Mouse (Mus musculus) stomach, embryonic 16.5 days (tissue): ENCODE measurements at regions not wholly inside any gene's neighbourhood (a gene's known extent, or its start where the extent isn't known, plus 50 kb on each side); places are given as distances from the start of the nearest gene placed in this dataset.

Experiments
- ATAC-seq: fragments of 200-750 bp; cut with Nextera tagmentation; 2 replicates; pipeline ENCODE4 v1.8.0; 2017; ENCODE audit warnings: moderate number of reproducible peaks, moderate TSS enrichment; ENCODE audit not compliant: insufficient read depth, low FRiP score
- H3K27ac ChIP-seq: fragments of 300-500 bp; sonication (generic); 2 replicates; pipeline ENCODE4 v1.5.1; 2014; ENCODE audit warnings: low read length
- H3K27me3 ChIP-seq: fragments of 300-500 bp; sonication (generic); 2 replicates; pipeline ENCODE4 v1.6.1; 2014; ENCODE audit warnings: low read length, control low read depth, mixed read lengths; ENCODE audit not compliant: control insufficient read depth, insufficient read depth
- H3K36me3 ChIP-seq: fragments of 300-500 bp; sonication (generic); 2 replicates; pipeline ENCODE4 v1.6.1; 2014; ENCODE audit warnings: low read length; ENCODE audit not compliant: control insufficient read depth, insufficient read depth
- H3K4me1 ChIP-seq: fragments of 300-500 bp; sonication (generic); 2 replicates; pipeline ENCODE4 v1.6.1; 2014; ENCODE audit warnings: low read length, control low read depth, mixed read lengths; ENCODE audit not compliant: control insufficient read depth, insufficient read depth
- H3K4me2 ChIP-seq: fragments of 300-500 bp; sonication (generic); 2 replicates; pipeline ENCODE4 v1.6.1; 2014; ENCODE audit warnings: low read depth, low read length, mixed read lengths
- H3K4me3 ChIP-seq: fragments of 300-500 bp; sonication (generic); replicated peaks from 2 replicates; pipeline ENCODE4 v1.5.1; 2014; ENCODE audit warnings: mild to moderate bottlenecking, low read length
- H3K9ac ChIP-seq: fragments of 300-500 bp; sonication (generic); 2 replicates; pipeline ENCODE4 v1.6.1; 2014; ENCODE audit warnings: low read length
- H3K9me3 ChIP-seq: fragments of 300-500 bp; sonication (generic); replicated peaks from 2 replicates; pipeline ENCODE4 v1.6.1; 2016; ENCODE audit warnings: low read length, control low read depth; ENCODE audit not compliant: control insufficient read depth
- WGBS: fragments of 180-500 bp; shearing (Covaris S2); extraction: QIAGEN DNeasy Blood & Tissue Kit; methylation state at CpG from one replicate; pipeline ENCODE4 v1.1.7; 2014; 5-methylcytosine and 5-hydroxymethylcytosine counted together

DNA sequence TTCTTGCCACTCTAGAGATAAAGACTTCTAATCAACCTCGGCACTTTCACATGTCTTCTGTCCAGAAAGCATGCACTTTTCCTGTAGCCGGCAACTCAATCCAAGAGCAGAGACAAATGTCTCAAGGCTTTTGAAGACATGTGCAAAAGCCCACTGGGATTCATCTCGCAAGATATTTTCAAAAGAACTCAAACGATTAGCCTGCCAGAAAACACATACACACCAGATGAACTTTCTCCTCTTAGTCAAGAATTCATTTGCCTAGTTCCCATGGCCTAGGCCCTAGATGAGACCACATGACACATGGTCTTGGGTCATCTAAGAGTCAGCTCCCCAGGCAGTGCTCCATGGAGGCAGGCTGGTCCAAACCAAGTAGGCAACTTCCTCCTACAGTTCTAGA, 293.8 kb upstream of the Tnp1 start:
- Histone ChIP-seq H3K27me3 (no peaks in the 10 kb centered on the region), H3K9ac (no peak overlapping the region), H3K4me3 (no peak overlapping the region), H3K9me3 (no peaks in the 10 kb centered on the region), H3K4me1 (peaks cover 12% of the 10 kb centered on the region), H3K36me3 (no peaks in the 10 kb centered on the region), H3K4me2 (no peak overlapping the region), H3K27ac (no peak overlapping the region)
- whole genome bisulfite sequencing = 70% methylated on average over 4 of the region's 4 CpGs
- no peak for ATAC-seq

DNA sequence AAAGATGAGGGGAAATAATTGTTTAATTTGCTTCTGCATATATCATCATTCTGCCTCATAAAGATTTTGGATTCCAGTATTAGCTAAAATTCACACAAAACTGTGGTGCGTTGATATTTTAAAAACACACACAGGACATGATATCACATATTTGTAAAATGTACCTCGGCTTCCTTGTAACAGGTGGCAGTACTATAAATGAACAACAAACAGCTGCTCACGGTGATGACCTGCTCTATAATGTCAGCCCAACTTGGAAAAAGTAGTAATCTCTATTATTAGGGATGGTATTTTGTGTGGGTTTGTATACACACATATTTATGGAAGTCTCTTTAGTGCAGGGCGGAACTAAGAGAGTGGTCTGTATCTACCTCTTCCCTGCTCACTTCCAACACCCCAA, 292.7 kb upstream of the Tnp1 start:
- Histone ChIP-seq H3K27ac (no peak overlapping the region), H3K27me3 (no peaks in the 10 kb centered on the region), H3K4me2 (no peak overlapping the region), H3K4me3 (no peak overlapping the region), H3K9ac (no peak overlapping the region), H3K4me1 (peaks cover 12% of the 10 kb centered on the region), H3K36me3 (no peaks in the 10 kb centered on the region), H3K9me3 (no peaks in the 10 kb centered on the region)
- 85% methylated on average over 4 of the region's 4 CpGs for WGBS
- no peak for ATAC-seq

DNA sequence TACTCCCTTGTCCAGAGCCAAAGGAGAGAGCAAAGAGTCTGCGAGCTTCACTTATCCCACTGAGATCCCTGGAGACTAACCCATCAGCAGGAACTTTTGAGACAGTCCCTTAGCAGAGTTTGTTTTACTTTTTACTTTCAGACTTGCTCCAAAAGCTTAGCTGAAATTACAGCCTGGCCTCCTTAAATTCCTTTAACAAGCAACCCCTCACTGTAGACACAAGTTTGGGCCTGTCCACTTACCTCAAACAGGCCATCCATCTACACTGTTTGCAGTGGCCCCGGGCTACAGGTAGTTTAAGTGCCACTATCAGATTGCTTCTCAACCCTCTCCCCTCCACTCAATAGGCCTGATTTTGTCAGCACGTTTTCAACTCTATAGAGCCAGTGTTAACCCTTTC, 291.5 kb upstream of the Tnp1 start:
- ATAC-seq = peak; percentile 80
- Histone ChIP-seq H3K4me2 (no peak overlapping the region), H3K36me3 (no peaks in the 10 kb centered on the region), H3K9ac (no peak overlapping the region), H3K9me3 (no peaks in the 10 kb centered on the region), H3K27ac (peak overlapping the region; percentile 65), H3K4me3 (no peak overlapping the region), H3K27me3 (no peaks in the 10 kb centered on the region), H3K4me1 (peaks cover 12% of the 10 kb centered on the region)
- WGBS = 8% methylated on average over 3 of the region's 3 CpGs

DNA sequence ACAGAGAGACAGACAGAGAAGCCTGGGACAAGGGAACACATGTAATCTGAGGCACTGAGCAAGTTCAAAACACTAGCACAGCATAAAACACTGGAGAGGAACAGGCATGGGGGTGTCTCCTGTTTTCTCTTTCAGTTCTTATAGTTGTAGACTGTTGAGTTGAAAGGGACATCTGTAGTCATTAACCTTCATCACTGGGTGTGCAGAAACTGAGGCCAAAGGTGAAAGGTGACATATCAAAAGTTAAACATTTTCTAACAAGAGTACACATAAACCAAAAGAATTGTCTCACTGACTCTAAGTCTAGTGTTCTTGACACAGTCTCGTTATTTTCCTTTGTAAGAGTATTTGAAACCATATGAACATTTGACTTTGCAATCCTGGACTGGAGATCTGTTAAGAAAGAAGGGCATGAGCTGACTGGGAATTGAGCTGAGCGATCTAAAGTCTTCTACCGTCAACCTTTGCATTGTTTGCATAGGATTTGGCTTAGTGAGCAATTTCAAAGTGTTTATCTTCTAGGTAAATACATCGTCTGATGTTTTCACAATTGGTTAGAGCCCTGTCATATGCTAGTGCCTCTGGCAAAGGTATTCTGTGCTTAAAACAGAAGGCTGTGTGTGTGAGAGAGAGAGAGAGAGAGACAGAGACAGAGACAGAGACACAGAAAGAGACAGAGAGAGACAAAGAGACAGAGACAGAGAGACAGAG, 284.4 kb upstream of the Tnp1 start:
- Histone ChIP-seq H3K36me3 (peaks cover 2% of the 10 kb centered on the region; the same call in 1 of the 2 replicates), H3K4me1 (peaks cover 9% of the 10 kb centered on the region; the same call in 1 of the 2 replicates), H3K27me3 (no peaks in the 10 kb centered on the region), H3K4me2 (no peak overlapping the region), H3K9me3 (no peaks in the 10 kb centered on the region), H3K27ac (no peak overlapping the region), H3K4me3 (no peak overlapping the region), H3K9ac (no peak overlapping the region)
- no peak for ATAC-seq
- WGBS = 25% methylated on average over 4 of the region's 4 CpGs

DNA sequence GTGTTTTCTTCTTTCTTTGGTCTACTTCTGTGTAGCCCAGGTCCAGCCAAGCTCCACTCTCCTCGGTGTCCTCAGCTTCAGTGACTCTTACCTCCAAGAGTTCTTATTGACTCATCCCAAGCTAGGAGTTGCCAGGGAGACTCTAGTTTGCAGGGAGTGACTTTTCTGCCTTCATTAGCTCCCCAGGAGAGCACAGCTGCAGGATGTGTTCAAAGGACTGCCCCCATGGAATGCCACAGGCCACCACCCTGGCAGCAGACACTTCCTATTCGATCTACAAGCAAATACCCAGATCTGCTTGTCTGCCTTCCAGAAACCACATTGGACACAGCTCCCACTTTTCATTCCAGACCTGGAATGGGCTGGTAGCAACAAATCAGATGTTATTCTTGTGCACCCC, 269.6 kb upstream of the Tnp1 start:
- Histone ChIP-seq H3K4me3 (no peak overlapping the region), H3K27ac (no peak overlapping the region), H3K4me2 (no peak overlapping the region), H3K36me3 (no peaks in the 10 kb centered on the region), H3K9me3 (no peaks in the 10 kb centered on the region), H3K4me1 (no peaks in the 10 kb centered on the region), H3K27me3 (no peaks in the 10 kb centered on the region), H3K9ac (no peak overlapping the region)
- 75% methylated on average over 2 of the region's 2 CpGs for WGBS
- ATAC-seq = no peak

DNA sequence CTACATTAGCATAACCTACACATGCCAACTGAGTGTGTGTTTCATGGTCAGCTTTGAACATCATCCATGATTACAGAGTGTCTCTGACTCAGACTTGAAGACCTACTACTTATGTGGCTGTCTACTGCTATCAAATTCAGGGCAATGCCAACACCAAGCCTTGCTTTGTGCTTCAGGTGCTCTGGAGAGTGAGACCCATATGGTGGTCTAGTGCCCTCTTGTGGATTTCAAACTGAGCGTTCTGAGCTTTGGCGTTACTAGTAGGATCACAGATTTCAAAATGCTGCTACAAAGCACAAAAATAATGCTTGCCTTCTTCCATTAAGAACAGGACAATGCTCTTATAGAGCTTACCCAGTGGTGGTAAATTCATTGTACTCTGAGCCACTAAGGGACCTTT, 258.8 kb upstream of the Tnp1 start:
- no peak for ATAC-seq
- WGBS = 45% methylated on average over 2 of the region's 2 CpGs
- Histone ChIP-seq H3K9ac (no peak overlapping the region), H3K4me1 (no peaks in the 10 kb centered on the region), H3K36me3 (no peaks in the 10 kb centered on the region), H3K4me3 (no peak overlapping the region), H3K9me3 (no peaks in the 10 kb centered on the region), H3K27ac (no peak overlapping the region), H3K27me3 (no peaks in the 10 kb centered on the region), H3K4me2 (no peak overlapping the region)

DNA sequence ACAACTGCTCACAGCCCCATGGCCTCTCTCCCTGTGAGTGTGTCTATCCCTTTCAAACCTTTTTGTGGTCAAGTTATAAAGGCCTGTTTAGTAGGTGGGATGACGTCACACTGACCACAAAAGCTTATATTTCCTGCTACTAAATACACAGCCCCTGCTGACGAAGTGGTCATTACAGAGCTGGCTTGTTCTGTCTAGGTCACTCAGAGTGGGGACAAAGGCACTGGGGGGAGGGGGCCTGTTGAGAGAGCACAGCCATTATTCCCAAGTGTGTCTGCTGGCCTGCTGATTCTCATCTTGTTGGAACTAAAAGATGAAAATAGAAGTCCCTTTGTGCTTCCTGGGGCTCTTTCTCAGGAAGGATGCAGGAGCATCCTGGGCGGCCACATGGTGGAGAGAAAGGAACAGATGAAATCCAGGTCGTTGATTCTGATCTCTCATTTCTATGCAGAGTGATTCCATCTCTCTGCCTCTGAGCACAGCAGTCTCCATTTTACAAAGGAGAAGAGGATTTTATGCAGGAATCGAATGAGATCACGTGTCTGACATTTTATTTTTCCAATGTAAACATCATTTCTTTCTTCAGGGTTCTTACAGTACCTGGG, 255.2 kb upstream of the Tnp1 start:
- H3K9me3 ChIP-seq = no peaks in the 10 kb centered on the region
- H3K9ac ChIP-seq = no peak overlapping the region
- WGBS = 61% methylated on average over 6 of the region's 6 CpGs
- H3K27me3 ChIP-seq = no peaks in the 10 kb centered on the region
- H3K27ac ChIP-seq = no peak overlapping the region
- 0 out of 2 replicates have a peak, but pooled peaks have one; percentile 21 for ATAC-seq
- no peaks in the 10 kb centered on the region for H3K4me1 ChIP-seq
- no peak overlapping the region for H3K4me2 ChIP-seq
- H3K36me3 ChIP-seq = no peaks in the 10 kb centered on the region
- H3K4me3 ChIP-seq = no peak overlapping the region

DNA sequence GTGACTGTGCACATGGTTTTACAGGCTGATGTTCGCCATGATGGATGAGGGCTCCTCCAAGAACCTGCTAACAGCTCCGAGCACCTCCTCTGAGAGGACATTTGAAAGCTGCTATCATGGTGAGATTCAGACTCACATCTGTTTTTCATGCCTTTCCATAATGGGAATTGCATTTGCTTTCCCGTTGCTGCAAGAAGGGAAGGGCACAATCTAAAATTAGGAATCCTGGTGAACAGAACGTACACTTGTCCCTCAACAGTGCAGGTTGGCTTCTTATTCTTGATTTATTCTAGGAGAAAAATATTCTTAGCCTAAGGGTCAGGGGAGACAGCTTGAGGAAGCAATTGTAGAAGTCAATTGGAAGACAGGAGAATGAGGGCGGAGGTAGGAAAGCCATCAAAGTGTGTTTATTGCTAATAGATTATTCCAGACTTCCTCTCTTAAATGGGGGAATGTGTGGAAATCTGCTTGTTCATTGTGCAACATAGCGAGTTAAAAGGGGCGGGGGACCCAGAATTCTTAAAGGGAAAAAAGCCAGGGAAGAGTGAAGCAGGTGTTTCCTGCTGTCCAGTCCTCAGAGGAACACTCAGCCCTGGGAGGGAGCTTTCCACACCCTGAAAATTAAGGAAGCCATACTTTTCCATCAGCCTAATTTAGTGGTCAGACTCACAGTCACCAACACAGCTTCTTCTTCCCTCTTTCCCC, 253.5 kb upstream of the Tnp1 start:
- Histone ChIP-seq H3K4me3 (no peak overlapping the region), H3K9ac (no peak overlapping the region), H3K27me3 (no peaks in the 10 kb centered on the region), H3K27ac (no peak overlapping the region), H3K36me3 (no peaks in the 10 kb centered on the region), H3K4me2 (no peak overlapping the region), H3K9me3 (no peaks in the 10 kb centered on the region), H3K4me1 (no peaks in the 10 kb centered on the region)
- 64% methylated on average over 7 of the region's 7 CpGs for WGBS
- ATAC-seq = no peak

GRCm38 (mm10) chr1:73265009-73265408, 249.3 kb upstream of the Tnp1 start:
- Histone ChIP-seq H3K36me3 (no peaks in the 10 kb centered on the region), H3K4me1 (no peaks in the 10 kb centered on the region), H3K4me2 (no peak overlapping the region), H3K27me3 (no peaks in the 10 kb centered on the region), H3K9ac (no peak overlapping the region), H3K27ac (no peak overlapping the region), H3K4me3 (no peak overlapping the region), H3K9me3 (no peaks in the 10 kb centered on the region)
- ATAC-seq = no peak
- 78% methylated on average over 4 of the region's 4 CpGs for whole genome bisulfite sequencing
